Mouse (Mus musculus): ENCODE measurements at regions not wholly inside any gene's neighbourhood (a gene's known extent, or its start where the extent isn't known, plus 50 kb on each side); places are given as distances from the start of the nearest gene placed in this dataset.
"Not testable (repeated sequence)": the region's sequence is repeated elsewhere in the genome, so short reads cannot be mapped to it uniquely, and the experiment has no call there.

DNA sequence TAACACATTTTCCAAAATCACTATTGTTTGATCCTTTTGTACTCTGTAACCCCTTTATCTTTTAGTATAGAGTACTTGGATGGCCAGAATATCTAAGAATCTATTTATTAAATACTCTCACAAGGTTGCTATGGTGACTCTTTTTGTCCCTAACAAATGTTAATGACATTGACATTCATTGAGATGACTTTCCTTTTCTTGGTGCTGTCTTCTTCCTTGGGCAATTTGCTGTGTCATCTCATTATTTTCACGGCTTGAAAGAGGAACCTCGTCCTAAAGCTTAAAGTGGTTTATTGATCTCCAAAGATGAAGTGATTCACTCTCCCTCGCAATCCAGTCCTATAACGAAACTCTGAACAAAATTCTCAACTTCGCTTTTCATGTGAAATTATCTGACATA is 265.6 kb upstream of the Zfp960 start:
- no peaks in the 10 kb centered on the region for H3K36me3 ChIP-seq (ENCODE audit: inconsistent target)
- no peak overlapping the region for H3K4me3 ChIP-seq (ENCODE audit: inconsistent target)
- H3K79me2 ChIP-seq (ENCODE audit: inconsistent target), result no peaks in the 10 kb centered on the region
- H3K27ac ChIP-seq, result no peak overlapping the region
- 84% methylated on average over 5 of the region's 5 CpGs for WGBS (ENCODE audit: missing documents)

DNA sequence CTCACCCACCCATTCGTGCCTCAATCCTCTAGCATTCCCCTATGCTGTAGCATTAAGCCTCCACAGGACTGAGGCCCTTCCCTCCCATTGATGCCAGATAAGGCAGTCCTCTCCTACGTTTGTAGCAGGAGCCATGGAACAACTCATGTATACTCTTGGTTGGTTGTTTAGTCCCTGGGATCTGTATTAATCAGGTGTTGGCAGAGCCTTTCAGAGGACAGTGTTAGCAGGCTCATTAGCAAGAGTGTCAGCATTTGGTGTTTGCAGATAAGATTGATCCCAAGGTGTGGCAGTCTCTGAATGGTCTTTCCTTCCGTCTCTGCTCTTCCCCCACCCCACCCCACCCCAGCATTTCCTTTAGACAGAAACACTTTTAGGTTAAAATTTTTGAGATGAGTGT is 258.9 kb upstream of the Zfp960 start:
- 54% methylated on average over 3 of the region's 3 CpGs for WGBS (ENCODE audit: missing documents)

DNA sequence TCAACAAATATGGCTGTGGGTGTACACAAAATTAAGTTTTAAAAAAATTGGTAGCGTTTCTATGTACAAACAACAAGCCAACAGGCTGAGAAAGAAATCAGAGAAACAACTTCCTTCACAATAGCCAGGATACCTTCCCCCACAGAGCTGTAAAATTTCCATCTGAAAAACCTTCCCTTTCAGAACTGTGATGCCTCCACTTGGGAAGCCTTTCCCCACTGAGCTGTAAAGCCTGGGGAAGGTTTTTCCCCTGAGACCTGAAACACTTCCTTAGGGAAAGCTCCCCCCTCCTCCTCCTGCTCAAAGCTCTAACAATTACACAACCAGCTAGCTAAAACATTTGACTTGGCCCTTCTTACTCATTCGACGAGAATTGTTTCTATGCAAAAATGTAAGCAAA is 245.5 kb upstream of the Zfp960 start:
- Histone ChIP-seq H3K27ac (no peak overlapping the region), H3K36me3 (ENCODE audit: inconsistent target) (no peaks in the 10 kb centered on the region), H3K79me2 (ENCODE audit: inconsistent target) (no peaks in the 10 kb centered on the region), H3K4me3 (ENCODE audit: inconsistent target) (no peak overlapping the region)
- WGBS (ENCODE audit: missing documents), result 72% methylated on average over 3 of the region's 3 CpGs

More for the DNA sequence above, 258.9 kb upstream of the Zfp960 start:
- no peaks in the 10 kb centered on the region for H3K79me2 ChIP-seq (ENCODE audit: inconsistent target)
- no peak overlapping the region for H3K27ac ChIP-seq
- no peaks in the 10 kb centered on the region for H3K36me3 ChIP-seq (ENCODE audit: inconsistent target)
- H3K4me3 ChIP-seq (ENCODE audit: inconsistent target), result no peak overlapping the region

- 63% methylated on average over 3 of the region's 3 CpGs for WGBS (ENCODE audit: missing documents)
- Histone ChIP-seq H3K4me3 (ENCODE audit: inconsistent target) (no peak overlapping the region), H3K79me2 (ENCODE audit: inconsistent target) (no peaks in the 10 kb centered on the region), H3K36me3 (ENCODE audit: inconsistent target) (no peaks in the 10 kb centered on the region), H3K27ac (no peak overlapping the region)
Observed at GRCm38 (mm10) chr17:16821716-16822115, 242.2 kb upstream of the Zfp960 start.

GRCm38 (mm10) chr17:16839152-16839551 is 224.8 kb upstream of the Zfp960 start:
- Histone ChIP-seq H3K36me3 (ENCODE audit: inconsistent target) (no peaks in the 10 kb centered on the region), H3K27ac (no peak overlapping the region), H3K79me2 (ENCODE audit: inconsistent target) (no peaks in the 10 kb centered on the region), H3K4me3 (ENCODE audit: inconsistent target) (no peak overlapping the region)
- 92% methylated on average over 4 of the region's 4 CpGs for WGBS (ENCODE audit: missing documents)

GRCm38 (mm10) chr17:16860771-16861170 is 203.1 kb upstream of the Zfp960 start:
- Histone ChIP-seq H3K27ac (no peak overlapping the region), H3K79me2 (ENCODE audit: inconsistent target) (no peaks in the 10 kb centered on the region), H3K36me3 (ENCODE audit: inconsistent target) (no peaks in the 10 kb centered on the region), H3K4me3 (ENCODE audit: inconsistent target) (no peak overlapping the region)
- WGBS (ENCODE audit: missing documents), result 53% methylated on average over 1 of the region's 1 CpGs

- no peaks in the 10 kb centered on the region for H3K36me3 ChIP-seq (ENCODE audit: inconsistent target)
- WGBS (ENCODE audit: missing documents), result 53% methylated on average over 2 of the region's 2 CpGs
- no peak overlapping the region for H3K27ac ChIP-seq
- H3K4me3 ChIP-seq (ENCODE audit: inconsistent target), result no peak overlapping the region
- no peaks in the 10 kb centered on the region for H3K79me2 ChIP-seq (ENCODE audit: inconsistent target)
Observed at GRCm38 (mm10) chr17:16900791-16901190, 163.1 kb upstream of the Zfp960 start.

GRCm38 (mm10) chr17:16918191-16918590 is 145.7 kb upstream of the Zfp960 start:
- no peaks in the 10 kb centered on the region for H3K36me3 ChIP-seq (ENCODE audit: inconsistent target)
- no peaks in the 10 kb centered on the region for H3K79me2 ChIP-seq (ENCODE audit: inconsistent target)
- no peak overlapping the region for H3K27ac ChIP-seq
- 100% methylated on average over 2 of the region's 2 CpGs for WGBS (ENCODE audit: missing documents)
- no peak overlapping the region for H3K4me3 ChIP-seq (ENCODE audit: inconsistent target)

GRCm38 (mm10) chr17:16926200-16926599 is 137.7 kb upstream of the Zfp960 start:
- H3K27ac ChIP-seq, result no peak overlapping the region
- H3K4me3 ChIP-seq (ENCODE audit: inconsistent target), result no peak overlapping the region
- no peaks in the 10 kb centered on the region for H3K79me2 ChIP-seq (ENCODE audit: inconsistent target)
- H3K36me3 ChIP-seq (ENCODE audit: inconsistent target), result no peaks in the 10 kb centered on the region

DNA sequence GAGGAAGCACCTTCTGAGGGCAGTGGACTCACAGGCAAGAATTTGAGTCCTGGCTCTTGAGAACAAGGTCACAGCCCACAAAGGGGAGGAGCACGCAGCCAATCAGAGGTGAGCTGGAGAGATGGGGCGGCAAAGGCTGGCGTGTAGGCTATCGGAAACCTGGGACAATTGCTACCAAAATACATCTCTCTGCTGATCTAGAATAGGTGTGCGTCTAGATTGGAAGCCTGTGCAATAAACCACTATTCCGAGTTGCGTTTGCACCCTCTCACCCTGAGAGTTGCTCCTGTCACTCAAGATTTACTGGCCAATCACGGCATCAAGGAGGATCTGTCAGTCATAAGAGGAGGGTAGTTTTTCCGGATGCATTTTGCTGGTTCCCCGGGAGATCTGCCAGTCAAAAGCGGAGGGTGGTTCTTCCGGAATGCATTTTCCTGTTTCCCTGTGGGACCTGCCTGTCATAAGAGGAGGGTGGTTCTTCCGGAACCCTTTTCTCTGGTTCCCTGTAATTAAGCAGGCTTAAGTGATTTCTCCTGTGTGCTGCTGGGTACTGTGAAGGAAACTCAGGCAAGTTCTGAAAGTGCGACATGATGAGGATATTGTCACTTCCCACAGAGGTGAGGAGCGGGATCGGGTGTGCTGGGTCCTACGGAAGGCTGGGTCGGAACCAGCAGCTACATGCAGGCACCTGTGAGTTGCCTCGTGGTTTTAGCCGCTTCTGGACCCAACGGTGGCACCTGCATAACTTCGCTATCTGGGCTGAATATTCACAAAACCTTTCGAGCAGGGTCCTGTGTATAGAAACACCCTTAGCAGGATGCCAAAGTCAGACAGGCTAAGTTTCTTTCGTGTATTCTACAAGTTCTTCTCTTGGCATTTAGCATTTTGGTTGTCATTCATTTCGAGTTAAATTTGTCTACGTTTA is 112.6 kb upstream of the Zfp960 start:
- peaks cover 39% of the 10 kb centered on the region for H3K79me2 ChIP-seq (ENCODE audit: inconsistent target)
- 2% methylated on average over 16 of the region's 26 CpGs for WGBS (ENCODE audit: missing documents)
- H3K4me3 ChIP-seq (ENCODE audit: inconsistent target), result peak overlapping the region; percentile 54
- H3K27ac ChIP-seq, result peak overlapping the region; percentile 43
- H3K36me3 ChIP-seq (ENCODE audit: inconsistent target), result not testable (repeated sequence)

- 16% methylated on average over 2 of the region's 2 CpGs for WGBS (ENCODE audit: missing documents)
- Histone ChIP-seq H3K4me3 (ENCODE audit: inconsistent target) (peak overlapping the region; percentile 54), H3K79me2 (ENCODE audit: inconsistent target) (peaks cover 39% of the 10 kb centered on the region)
- not testable (repeated sequence) for H3K27ac ChIP-seq; H3K36me3 ChIP-seq (ENCODE audit: inconsistent target)
Observed at GRCm38 (mm10) chr17:16952146-16952545, 111.8 kb upstream of the Zfp960 start.

GRCm38 (mm10) chr17:16997241-16997640 is 66.7 kb upstream of the Zfp960 start:
- not testable (repeated sequence) for H3K4me3 ChIP-seq (ENCODE audit: inconsistent target); H3K79me2 ChIP-seq (ENCODE audit: inconsistent target); H3K27ac ChIP-seq; H3K36me3 ChIP-seq (ENCODE audit: inconsistent target)
- WGBS (ENCODE audit: missing documents), result 88% methylated on average over 16 of the region's 21 CpGs

DNA sequence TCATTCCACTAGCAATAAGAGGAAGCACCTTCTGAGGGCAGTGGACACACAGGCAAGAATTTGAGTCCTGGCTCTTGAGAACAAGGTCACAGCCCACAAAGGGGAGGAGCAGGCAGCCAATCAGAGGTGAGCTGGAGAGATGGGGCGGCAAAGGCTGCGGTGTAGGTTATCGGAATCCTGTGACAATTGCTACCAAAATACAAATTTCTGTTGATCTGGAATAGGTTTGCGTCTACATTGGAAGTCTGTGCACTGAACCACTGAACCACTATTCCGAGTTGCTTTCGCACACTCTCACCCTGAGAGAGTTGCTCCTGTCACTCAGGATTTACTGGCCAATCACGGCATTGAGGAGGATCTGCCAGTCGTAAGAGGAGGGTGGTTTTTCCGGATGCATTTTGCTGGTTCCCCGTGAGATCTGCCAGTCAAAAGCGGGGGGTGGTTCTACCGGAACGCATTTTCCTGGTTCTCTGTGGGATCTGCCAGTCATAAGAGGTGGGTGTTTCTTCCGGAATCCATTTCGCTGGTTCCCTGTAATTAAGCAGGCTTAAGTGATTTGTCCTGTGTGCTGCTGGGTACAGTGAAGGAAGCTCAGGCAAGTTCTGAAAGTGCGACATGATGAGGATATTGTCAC is 59.2 kb upstream of the Zfp960 start:
- Histone ChIP-seq H3K79me2 (ENCODE audit: inconsistent target) (peaks cover 29% of the 10 kb centered on the region; the same call in 1 of the 2 replicates), H3K4me3 (ENCODE audit: inconsistent target) (peak overlapping the region; percentile 68), H3K27ac (peak overlapping the region; percentile 22; the same call in 1 of the 2 replicates)
- H3K36me3 ChIP-seq (ENCODE audit: inconsistent target), result not testable (repeated sequence)
- 3% methylated on average over 16 of the region's 16 CpGs for WGBS (ENCODE audit: missing documents)

DNA sequence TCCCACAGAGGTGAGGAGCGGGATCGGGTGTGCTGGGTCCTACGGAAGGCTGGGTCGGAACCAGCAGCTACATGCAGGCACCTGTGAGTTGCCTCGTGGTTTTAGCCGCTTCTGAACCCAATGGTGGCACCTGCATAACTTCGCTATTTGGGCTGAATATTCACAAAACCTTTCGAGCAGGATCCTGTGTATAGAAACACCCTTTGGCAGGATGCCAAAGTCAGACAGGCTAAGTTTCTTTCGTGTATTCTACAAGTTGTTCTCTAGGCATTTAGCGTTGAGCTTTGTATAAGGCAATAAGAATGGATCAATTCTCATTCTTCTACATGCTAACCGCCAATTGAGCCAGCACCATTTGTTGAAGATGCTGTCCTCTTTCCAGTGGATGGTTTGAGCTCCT is 58.6 kb upstream of the Zfp960 start:
- Histone ChIP-seq H3K4me3 (ENCODE audit: inconsistent target) (peak overlapping the region; percentile 68), H3K27ac (peak overlapping the region; percentile 22; the same call in 1 of the 2 replicates), H3K79me2 (ENCODE audit: inconsistent target) (peaks cover 29% of the 10 kb centered on the region; the same call in 1 of the 2 replicates)
- H3K36me3 ChIP-seq (ENCODE audit: inconsistent target), result not testable (repeated sequence)
- WGBS (ENCODE audit: missing documents), result 3% methylated on average over 7 of the region's 11 CpGs

Data from macrophage (primary cell).